Mouse (Mus musculus): ENCODE results near the gene Ktn1. TPM values are rescaled to one million over a fixed set of nuclear protein-coding genes. Genes with fewer than 3 reads are reported as not detected.

Ktn1 gene
- polyA plus RNA-seq, 1 experiment: 77.8 TPM

DNA sequence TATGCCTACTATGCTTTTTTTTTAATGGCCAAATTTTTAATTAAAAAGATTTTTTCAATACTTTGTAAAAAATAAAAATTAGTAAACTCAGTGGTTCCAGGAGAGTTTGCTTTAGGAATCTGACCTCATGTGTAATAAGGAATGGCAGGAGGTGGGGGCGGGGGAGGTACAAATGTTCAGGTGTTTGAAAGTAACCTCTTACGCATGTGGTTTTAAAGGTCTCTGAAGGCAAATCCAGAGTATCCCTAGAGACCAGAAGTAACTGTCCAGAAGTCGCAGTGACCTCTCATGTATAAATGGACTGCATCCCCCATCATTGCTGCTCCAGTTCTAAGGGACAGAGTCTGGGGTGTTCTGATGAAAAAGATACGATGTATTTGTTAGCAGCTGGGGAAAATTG is 3.0 kb downstream of the Ktn1 start:
- Histone ChIP-seq H3K27ac (ENCODE audit: insufficient read depth, low read depth, low read length) (no peak overlapping the region), H3K4me3 (ENCODE audit: insufficient read depth, low read depth, low read length) (no peak overlapping the region), H3K4me1 (ENCODE audit: control insufficient read depth, insufficient read depth, low read length) (peaks cover 5% of the 10 kb centered on the region)
- WGBS: 88% methylated on average over 4 of the region's 4 CpGs
- TF ChIP-seq CTCF (IDR thresholded peaks at IDR 0.05; ENCODE audit: insufficient read depth, low read depth, low read length) (no peak), POLR2A (IDR thresholded peaks at IDR 0.05; ENCODE audit: insufficient read depth, low read depth, low read length) (no peak)

DNA sequence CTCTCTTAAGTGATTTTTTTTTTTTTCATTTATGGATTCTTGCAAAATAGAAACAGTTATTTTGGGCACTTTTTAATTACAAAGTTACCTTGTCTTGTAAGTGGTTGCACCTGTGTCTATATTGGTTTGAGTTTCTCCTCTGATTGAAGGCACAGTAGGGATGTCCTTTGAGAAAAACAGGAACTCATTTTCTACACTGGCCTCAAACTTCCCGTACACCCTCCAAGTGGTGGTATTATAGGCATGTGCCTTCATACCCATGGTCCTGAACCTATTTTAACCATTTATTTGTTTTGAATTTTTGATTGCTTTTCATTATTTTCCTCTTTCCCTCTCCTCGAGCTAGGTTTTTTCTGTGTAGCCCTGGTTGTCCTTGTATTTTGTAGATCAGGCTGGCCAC is 7.2 kb downstream of the Ktn1 start:
- Histone ChIP-seq H3K4me3 (ENCODE audit: insufficient read depth, low read depth, low read length) (no peak overlapping the region), H3K27ac (ENCODE audit: insufficient read depth, low read depth, low read length) (no peak overlapping the region), H3K4me1 (ENCODE audit: control insufficient read depth, insufficient read depth, low read length) (peaks cover 3% of the 10 kb centered on the region; the same call in 1 of the 2 replicates)
- 92% methylated on average over 2 of the region's 2 CpGs for WGBS
- TF ChIP-seq CTCF (IDR thresholded peaks at IDR 0.05; ENCODE audit: insufficient read depth, low read depth, low read length) (no peak), POLR2A (IDR thresholded peaks at IDR 0.05; ENCODE audit: insufficient read depth, low read depth, low read length) (no peak)

DNA sequence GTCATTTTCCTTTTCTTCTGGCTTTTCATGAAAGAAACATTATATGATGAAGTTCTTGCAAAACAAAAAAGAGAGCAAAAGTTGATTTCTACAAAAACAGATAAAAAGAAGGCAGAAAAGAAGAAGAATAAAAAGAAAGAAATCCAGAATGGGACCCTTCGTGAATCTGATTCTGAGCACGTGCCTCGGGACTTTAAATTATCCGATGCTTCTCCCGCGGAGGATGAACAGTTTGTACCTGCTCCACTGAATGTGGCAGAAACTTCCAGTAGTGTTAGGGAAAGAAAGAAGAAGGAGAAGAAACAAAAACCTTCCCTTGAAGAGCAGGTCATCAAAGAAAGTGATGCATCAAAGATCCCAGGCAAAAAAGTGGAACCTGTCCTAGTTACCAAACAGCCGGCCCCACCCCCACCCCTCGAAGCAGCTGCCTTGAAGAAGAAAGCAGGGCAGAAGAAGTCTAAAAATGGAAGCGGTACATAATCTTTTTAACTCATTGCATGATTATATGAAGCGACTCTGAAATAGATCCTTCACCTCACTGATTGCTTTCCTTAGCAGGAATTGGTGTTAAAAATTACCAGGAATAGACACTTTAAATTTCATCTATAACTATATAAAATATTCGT is 15.7 kb downstream of the Ktn1 start:
- Histone ChIP-seq H3K27ac (ENCODE audit: insufficient read depth, low read depth, low read length) (no peak overlapping the region; the same call in 1 of the 2 replicates), H3K4me1 (ENCODE audit: control insufficient read depth, insufficient read depth, low read length) (0 out of 2 replicates have a peak, but pooled peaks cover 3% of the 10 kb centered on the region), H3K4me3 (ENCODE audit: insufficient read depth, low read depth, low read length) (no peak overlapping the region)
- TF ChIP-seq CTCF (IDR thresholded peaks at IDR 0.05; ENCODE audit: insufficient read depth, low read depth, low read length): no peak
- TF ChIP-seq POLR2A (IDR thresholded peaks at IDR 0.05; ENCODE audit: insufficient read depth, low read depth, low read length): no peak
- WGBS: 46% methylated on average over 11 of the region's 11 CpGs

DNA sequence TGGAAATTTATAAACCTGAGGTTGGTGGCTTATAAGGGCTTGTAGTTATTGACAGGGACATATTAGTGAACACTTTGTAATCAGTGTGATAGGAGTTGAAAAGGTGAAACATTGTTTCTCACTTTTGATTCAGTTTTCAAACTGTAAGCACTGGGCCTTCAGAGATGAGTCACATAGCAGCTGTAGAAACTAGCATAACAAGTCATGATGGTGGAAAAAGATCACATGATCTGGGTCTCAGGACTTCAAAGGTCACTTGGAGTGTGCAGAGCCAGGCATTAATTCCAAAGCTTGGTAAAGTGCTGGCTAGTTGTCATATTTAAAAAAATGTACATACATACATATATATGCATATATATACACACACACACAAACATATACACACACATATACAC is 16.2 kb downstream of the Ktn1 start:
- 0 out of 2 replicates have a peak, but pooled peaks cover 3% of the 10 kb centered on the region for H3K4me1 ChIP-seq (ENCODE audit: control insufficient read depth, insufficient read depth, low read length)
- no peak overlapping the region for H3K4me3 ChIP-seq (ENCODE audit: insufficient read depth, low read depth, low read length)
- TF ChIP-seq POLR2A (IDR thresholded peaks at IDR 0.05; ENCODE audit: insufficient read depth, low read depth, low read length): no peak
- TF ChIP-seq CTCF (IDR thresholded peaks at IDR 0.05; ENCODE audit: insufficient read depth, low read depth, low read length): no peak
- no peak overlapping the region for H3K27ac ChIP-seq (ENCODE audit: insufficient read depth, low read depth, low read length)

DNA sequence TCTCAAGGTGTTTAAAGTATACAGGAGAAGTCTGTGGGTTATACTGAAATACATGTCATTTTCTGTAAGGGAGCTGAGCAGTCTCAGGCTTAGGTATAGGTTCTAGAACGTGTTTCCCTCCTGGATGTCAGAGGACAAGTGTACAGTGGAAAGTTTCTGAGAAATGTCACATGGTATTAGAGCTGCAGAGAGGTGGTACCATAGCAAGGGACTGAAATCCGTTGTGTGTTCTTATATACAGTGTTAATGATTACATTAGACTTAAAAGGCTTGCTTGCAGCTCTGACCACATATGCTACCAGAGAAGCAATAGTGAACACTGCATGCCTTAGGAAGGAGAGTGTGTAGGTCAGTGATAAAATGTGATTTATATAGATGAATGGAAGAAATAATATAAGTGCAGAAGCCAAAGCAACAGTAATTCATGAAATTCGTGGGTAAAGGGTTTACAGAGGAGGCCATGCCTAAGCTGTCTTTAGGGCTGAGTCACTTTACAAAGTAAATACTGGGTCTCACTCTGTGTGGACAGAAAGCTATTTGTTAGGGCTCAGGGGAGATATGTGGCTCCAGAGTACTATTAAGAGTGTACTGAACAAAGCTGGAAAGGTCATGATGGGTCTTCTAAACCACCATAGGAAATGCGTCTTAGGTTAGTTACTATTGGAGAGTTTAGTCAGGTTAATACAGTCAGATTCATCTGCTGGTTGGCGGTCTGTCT is 17.0 kb downstream of the Ktn1 start:
- 0 out of 2 replicates have a peak, but pooled peaks cover 3% of the 10 kb centered on the region for H3K4me1 ChIP-seq (ENCODE audit: control insufficient read depth, insufficient read depth, low read length)
- no peak overlapping the region for H3K27ac ChIP-seq (ENCODE audit: insufficient read depth, low read depth, low read length)
- TF ChIP-seq CTCF (IDR thresholded peaks at IDR 0.05; ENCODE audit: insufficient read depth, low read depth, low read length): no peak
- TF ChIP-seq POLR2A (IDR thresholded peaks at IDR 0.05; ENCODE audit: insufficient read depth, low read depth, low read length): no peak
- WGBS: 68% methylated on average over 5 of the region's 5 CpGs
- H3K4me3 ChIP-seq (ENCODE audit: insufficient read depth, low read depth, low read length): no peak overlapping the region

DNA sequence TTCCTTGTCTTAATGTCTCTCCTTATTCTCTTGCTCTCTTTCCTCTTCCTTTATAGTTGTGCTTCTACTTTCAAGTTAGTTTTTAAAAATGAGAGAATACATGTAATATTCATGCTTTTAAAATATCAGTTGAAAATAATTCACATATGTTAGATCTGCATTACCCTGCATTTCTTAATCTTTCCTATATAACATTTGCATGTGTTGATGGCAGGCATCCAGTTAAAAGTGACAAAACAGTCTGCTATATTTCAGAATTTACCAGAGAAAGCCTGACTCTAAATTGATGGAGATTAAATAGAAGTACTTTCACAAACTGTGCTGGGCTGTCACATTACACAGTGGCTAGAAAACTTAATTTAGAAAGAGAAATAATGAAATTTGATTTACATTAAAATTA is 19.8 kb downstream of the Ktn1 start:
- Histone ChIP-seq H3K4me3 (ENCODE audit: insufficient read depth, low read depth, low read length) (no peak overlapping the region), H3K27ac (ENCODE audit: insufficient read depth, low read depth, low read length) (no peak overlapping the region), H3K4me1 (ENCODE audit: control insufficient read depth, insufficient read depth, low read length) (0 out of 2 replicates have a peak, but pooled peaks cover 3% of the 10 kb centered on the region)
- TF ChIP-seq POLR2A (IDR thresholded peaks at IDR 0.05; ENCODE audit: insufficient read depth, low read depth, low read length) (no peak), CTCF (IDR thresholded peaks at IDR 0.05; ENCODE audit: insufficient read depth, low read depth, low read length) (no peak)

DNA sequence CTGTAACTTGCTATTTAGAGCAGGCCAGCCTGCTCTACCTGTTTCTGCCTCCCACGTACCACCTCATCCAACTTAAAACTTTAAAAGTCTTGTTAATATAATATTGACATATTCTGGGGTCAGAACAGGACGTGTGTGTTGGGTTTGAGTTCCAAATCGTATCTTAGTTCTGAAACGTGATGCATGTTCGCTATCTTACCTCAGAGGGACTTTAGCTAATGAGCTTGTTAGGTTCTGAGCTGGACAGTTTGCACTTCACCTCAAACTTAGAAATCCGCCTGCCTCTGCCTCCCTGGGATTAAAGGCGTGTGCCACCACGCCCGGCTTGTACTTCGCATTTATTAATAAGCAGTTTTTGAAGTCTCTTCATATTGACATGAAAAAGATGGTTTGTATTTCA is 34.6 kb downstream of the Ktn1 start:
- TF ChIP-seq CTCF (IDR thresholded peaks at IDR 0.05; ENCODE audit: insufficient read depth, low read depth, low read length): no peak
- TF ChIP-seq POLR2A (IDR thresholded peaks at IDR 0.05; ENCODE audit: insufficient read depth, low read depth, low read length): no peak
- Histone ChIP-seq H3K27ac (ENCODE audit: insufficient read depth, low read depth, low read length) (no peak overlapping the region), H3K4me1 (ENCODE audit: control insufficient read depth, insufficient read depth, low read length) (0 out of 2 replicates have a peak, but pooled peaks cover 3% of the 10 kb centered on the region), H3K4me3 (ENCODE audit: insufficient read depth, low read depth, low read length) (no peak overlapping the region)
- WGBS: 96% methylated on average over 10 of the region's 10 CpGs

DNA sequence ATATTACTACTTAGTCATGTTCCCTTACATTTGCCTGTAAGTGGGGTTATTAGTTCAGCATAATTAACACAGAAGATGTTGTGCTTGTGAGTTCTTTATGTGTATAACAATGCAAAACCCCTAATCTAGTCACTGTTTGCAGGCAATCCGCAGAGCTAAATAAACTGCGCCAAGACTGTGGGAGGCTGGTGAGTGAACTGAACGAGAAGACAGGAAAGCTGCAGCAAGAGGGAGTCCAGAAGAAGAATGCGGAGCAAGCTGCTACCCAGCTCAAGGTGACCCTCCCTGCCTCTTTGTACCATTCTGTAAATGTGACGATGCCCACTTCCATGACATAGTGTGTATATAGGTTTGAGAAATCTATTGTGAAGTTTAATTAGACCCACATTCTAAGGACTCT is 36.3 kb downstream of the Ktn1 start:
- H3K4me3 ChIP-seq (ENCODE audit: insufficient read depth, low read depth, low read length): no peak overlapping the region
- TF ChIP-seq POLR2A (IDR thresholded peaks at IDR 0.05; ENCODE audit: insufficient read depth, low read depth, low read length) (no peak), CTCF (IDR thresholded peaks at IDR 0.05; ENCODE audit: insufficient read depth, low read depth, low read length) (no peak)
- 45% methylated on average over 5 of the region's 5 CpGs for WGBS
- no peak overlapping the region for H3K27ac ChIP-seq (ENCODE audit: insufficient read depth, low read depth, low read length)
- 0 out of 2 replicates have a peak, but pooled peaks cover 3% of the 10 kb centered on the region for H3K4me1 ChIP-seq (ENCODE audit: control insufficient read depth, insufficient read depth, low read length)

DNA sequence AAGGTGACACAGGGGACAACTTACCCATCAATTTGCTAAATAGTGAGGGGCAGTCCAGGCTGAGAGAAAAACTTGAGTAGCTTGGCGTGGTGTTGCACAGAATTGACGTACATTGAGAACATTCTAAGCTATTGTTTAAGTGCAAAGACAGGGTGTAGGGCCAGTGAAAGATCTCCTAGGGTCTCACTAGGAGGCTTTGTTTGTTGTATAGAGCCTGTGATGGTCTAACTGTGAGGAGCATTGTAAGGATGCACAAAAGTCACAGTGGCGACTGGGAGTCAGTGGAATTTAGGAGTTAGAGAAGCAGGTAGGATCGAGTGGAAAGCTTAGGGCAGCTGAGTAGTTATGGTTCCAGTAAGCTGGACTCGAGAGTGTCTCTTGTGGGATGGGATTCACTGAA is 50.9 kb downstream of the Ktn1 start:
- no peak overlapping the region for H3K4me3 ChIP-seq (ENCODE audit: insufficient read depth, low read depth, low read length)
- WGBS: 72% methylated on average over 5 of the region's 5 CpGs
- TF ChIP-seq CTCF (IDR thresholded peaks at IDR 0.05; ENCODE audit: insufficient read depth, low read depth, low read length) (no peak), POLR2A (IDR thresholded peaks at IDR 0.05; ENCODE audit: insufficient read depth, low read depth, low read length) (no peak)
- no peak overlapping the region for H3K27ac ChIP-seq (ENCODE audit: insufficient read depth, low read depth, low read length)
- H3K4me1 ChIP-seq (ENCODE audit: control insufficient read depth, insufficient read depth, low read length): no peaks in the 10 kb centered on the region
